Mouse (Mus musculus): ENCODE measurements around the gene Nid1. TPM values are rescaled to one million over a fixed set of nuclear protein-coding genes. Genes with fewer than 3 reads are reported as not detected.
"Not testable (repeated sequence)": the region's sequence is repeated elsewhere in the genome, so short reads cannot be mapped to it uniquely, and the experiment has no call there.

Gene Nid1
- polyA plus RNA-seq, 1 experiment from 2014 or later, result 112 TPM

GRCm38 (mm10) chr13:13449981-13450380 lies 12.6 kb downstream of the Nid1 start:
- H3K27me3 ChIP-seq (ENCODE audit: control insufficient read depth, insufficient read depth, low read length); H3K4me3 ChIP-seq (replicated peaks; ENCODE audit: low read length); ATAC-seq (ENCODE audit: insufficient read depth, low FRiP score); H3K27ac ChIP-seq (ENCODE audit: low read length); H3K4me1 ChIP-seq (ENCODE audit: control insufficient read depth, insufficient read depth, low read length); H3K9ac ChIP-seq (ENCODE audit: low read length); H3K4me2 ChIP-seq (ENCODE audit: low read depth, low read length); H3K9me3 ChIP-seq (replicated peaks; ENCODE audit: control insufficient read depth, low read length); H3K36me3 ChIP-seq (ENCODE audit: control insufficient read depth, insufficient read depth, low read length): not testable (repeated sequence)
- WGBS, result 74% methylated on average over 12 of the region's 12 CpGs

- H3K4me3 ChIP-seq (replicated peaks; ENCODE audit: low read length); H3K9me3 ChIP-seq (replicated peaks; ENCODE audit: control insufficient read depth, low read length); H3K9ac ChIP-seq (ENCODE audit: low read length); H3K27me3 ChIP-seq (ENCODE audit: control insufficient read depth, insufficient read depth, low read length); H3K4me2 ChIP-seq (ENCODE audit: low read depth, low read length); ATAC-seq (ENCODE audit: insufficient read depth, low FRiP score); H3K4me1 ChIP-seq (ENCODE audit: control insufficient read depth, insufficient read depth, low read length); H3K36me3 ChIP-seq (ENCODE audit: control insufficient read depth, insufficient read depth, low read length); H3K27ac ChIP-seq (ENCODE audit: low read length): not testable (repeated sequence)
- WGBS, result 68% methylated on average over 1 of the region's 1 CpGs
Measured at GRCm38 (mm10) chr13:13450931-13451330, 13.6 kb downstream of the Nid1 start.

DNA sequence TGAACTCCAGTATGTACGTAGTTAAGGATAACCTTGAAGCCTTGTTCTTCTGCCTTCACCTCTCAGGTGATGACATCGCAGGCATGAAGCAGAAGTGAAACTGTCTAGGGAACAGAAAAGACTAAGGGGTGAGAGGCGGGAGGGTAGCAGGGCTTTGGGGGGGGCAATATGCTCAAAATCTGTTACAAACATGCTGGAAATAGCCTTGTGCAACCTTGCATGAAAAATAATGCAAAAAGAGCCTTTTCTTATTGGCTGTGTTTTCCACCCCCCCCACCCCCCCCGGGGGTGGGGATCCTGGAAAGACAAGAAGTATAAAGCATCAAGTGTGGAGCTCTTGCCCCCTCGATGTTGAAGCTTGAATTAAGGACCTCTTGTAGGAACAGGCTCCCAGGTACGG lies 16.0 kb downstream of the Nid1 start:
- 90% methylated on average over 6 of the region's 6 CpGs for WGBS
- ATAC-seq (ENCODE audit: insufficient read depth, low FRiP score), result not testable (repeated sequence)

DNA sequence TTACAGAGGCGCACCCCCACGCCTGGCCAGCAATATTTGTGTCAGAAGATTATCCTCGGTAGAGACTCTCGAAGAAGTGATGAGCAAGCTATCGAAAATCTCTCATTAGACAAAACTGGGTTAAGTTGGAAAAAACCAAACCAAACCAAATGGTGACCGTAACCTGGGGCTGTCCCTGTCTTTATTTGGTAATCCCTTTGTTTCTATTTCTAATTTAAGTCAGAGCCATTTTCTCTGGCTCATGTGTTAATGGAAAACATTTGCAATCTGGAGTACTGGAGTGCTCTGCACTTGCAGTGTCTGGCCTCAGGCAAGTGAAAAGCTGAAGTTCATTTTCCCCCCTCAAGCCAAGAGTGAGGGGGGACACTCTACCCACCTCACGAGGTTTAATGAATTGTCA lies 16.9 kb downstream of the Nid1 start:
- H3K9me3 ChIP-seq (replicated peaks; ENCODE audit: control insufficient read depth, low read length); H3K36me3 ChIP-seq (ENCODE audit: control insufficient read depth, insufficient read depth, low read length); H3K4me1 ChIP-seq (ENCODE audit: control insufficient read depth, insufficient read depth, low read length); H3K27ac ChIP-seq (ENCODE audit: low read length); H3K9ac ChIP-seq (ENCODE audit: low read length); H3K4me2 ChIP-seq (ENCODE audit: low read depth, low read length); ATAC-seq (ENCODE audit: insufficient read depth, low FRiP score); H3K27me3 ChIP-seq (ENCODE audit: control insufficient read depth, insufficient read depth, low read length); H3K4me3 ChIP-seq (replicated peaks; ENCODE audit: low read length): not testable (repeated sequence)
- WGBS, result 87% methylated on average over 7 of the region's 7 CpGs

More for the DNA sequence above, 16.0 kb downstream of the Nid1 start:
- H3K27ac ChIP-seq (ENCODE audit: low read length); H3K4me1 ChIP-seq (ENCODE audit: control insufficient read depth, insufficient read depth, low read length); H3K9me3 ChIP-seq (replicated peaks; ENCODE audit: control insufficient read depth, low read length); H3K27me3 ChIP-seq (ENCODE audit: control insufficient read depth, insufficient read depth, low read length); H3K9ac ChIP-seq (ENCODE audit: low read length); H3K4me3 ChIP-seq (replicated peaks; ENCODE audit: low read length); H3K36me3 ChIP-seq (ENCODE audit: control insufficient read depth, insufficient read depth, low read length); H3K4me2 ChIP-seq (ENCODE audit: low read depth, low read length): not testable (repeated sequence)

GRCm38 (mm10) chr13:13455632-13456492 lies 18.5 kb downstream of the Nid1 start:
- not testable (repeated sequence) for H3K27ac ChIP-seq (ENCODE audit: low read length)

GRCm38 (mm10) chr13:13458138-13458737 lies 20.9 kb downstream of the Nid1 start:
- H3K9me3 ChIP-seq (replicated peaks; ENCODE audit: control insufficient read depth, low read length), result no peaks in the 10 kb centered on the region
- H3K36me3 ChIP-seq (ENCODE audit: control insufficient read depth, insufficient read depth, low read length), result no peaks in the 10 kb centered on the region
- no peak overlapping the region for H3K4me2 ChIP-seq (ENCODE audit: low read depth, low read length)
- H3K9ac ChIP-seq (ENCODE audit: low read length), result no peak overlapping the region
- no peak overlapping the region for H3K27ac ChIP-seq (ENCODE audit: low read length)
- no peaks in the 10 kb centered on the region for H3K27me3 ChIP-seq (ENCODE audit: control insufficient read depth, insufficient read depth, low read length)
- no peak for ATAC-seq (ENCODE audit: insufficient read depth, low FRiP score)
- H3K4me3 ChIP-seq (replicated peaks; ENCODE audit: low read length), result no peak overlapping the region
- H3K4me1 ChIP-seq (ENCODE audit: control insufficient read depth, insufficient read depth, low read length), result peaks cover 8% of the 10 kb centered on the region
- WGBS, result 67% methylated on average over 4 of the region's 4 CpGs

More at GRCm38 (mm10) chr13:13455632-13456492, 18.5 kb downstream of the Nid1 start:
- H3K4me2 ChIP-seq (ENCODE audit: low read depth, low read length); H3K4me3 ChIP-seq (replicated peaks; ENCODE audit: low read length); H3K4me1 ChIP-seq (ENCODE audit: control insufficient read depth, insufficient read depth, low read length); H3K36me3 ChIP-seq (ENCODE audit: control insufficient read depth, insufficient read depth, low read length); H3K27me3 ChIP-seq (ENCODE audit: control insufficient read depth, insufficient read depth, low read length); ATAC-seq (ENCODE audit: insufficient read depth, low FRiP score); H3K9me3 ChIP-seq (replicated peaks; ENCODE audit: control insufficient read depth, low read length); H3K9ac ChIP-seq (ENCODE audit: low read length): not testable (repeated sequence)
- 27% methylated on average over 8 of the region's 9 CpGs for WGBS

- no peak for ATAC-seq (ENCODE audit: insufficient read depth, low FRiP score)
- Histone ChIP-seq H3K27ac (ENCODE audit: low read length) (no peak overlapping the region), H3K9ac (ENCODE audit: low read length) (no peak overlapping the region), H3K27me3 (ENCODE audit: control insufficient read depth, insufficient read depth, low read length) (no peaks in the 10 kb centered on the region), H3K9me3 (replicated peaks; ENCODE audit: control insufficient read depth, low read length) (no peaks in the 10 kb centered on the region), H3K4me1 (ENCODE audit: control insufficient read depth, insufficient read depth, low read length) (peaks cover 8% of the 10 kb centered on the region), H3K36me3 (ENCODE audit: control insufficient read depth, insufficient read depth, low read length) (no peaks in the 10 kb centered on the region), H3K4me2 (ENCODE audit: low read depth, low read length) (no peak overlapping the region), H3K4me3 (replicated peaks; ENCODE audit: low read length) (no peak overlapping the region)
- 83% methylated on average over 2 of the region's 2 CpGs for WGBS
Measured at GRCm38 (mm10) chr13:13460521-13461138, 23.3 kb downstream of the Nid1 start.

DNA sequence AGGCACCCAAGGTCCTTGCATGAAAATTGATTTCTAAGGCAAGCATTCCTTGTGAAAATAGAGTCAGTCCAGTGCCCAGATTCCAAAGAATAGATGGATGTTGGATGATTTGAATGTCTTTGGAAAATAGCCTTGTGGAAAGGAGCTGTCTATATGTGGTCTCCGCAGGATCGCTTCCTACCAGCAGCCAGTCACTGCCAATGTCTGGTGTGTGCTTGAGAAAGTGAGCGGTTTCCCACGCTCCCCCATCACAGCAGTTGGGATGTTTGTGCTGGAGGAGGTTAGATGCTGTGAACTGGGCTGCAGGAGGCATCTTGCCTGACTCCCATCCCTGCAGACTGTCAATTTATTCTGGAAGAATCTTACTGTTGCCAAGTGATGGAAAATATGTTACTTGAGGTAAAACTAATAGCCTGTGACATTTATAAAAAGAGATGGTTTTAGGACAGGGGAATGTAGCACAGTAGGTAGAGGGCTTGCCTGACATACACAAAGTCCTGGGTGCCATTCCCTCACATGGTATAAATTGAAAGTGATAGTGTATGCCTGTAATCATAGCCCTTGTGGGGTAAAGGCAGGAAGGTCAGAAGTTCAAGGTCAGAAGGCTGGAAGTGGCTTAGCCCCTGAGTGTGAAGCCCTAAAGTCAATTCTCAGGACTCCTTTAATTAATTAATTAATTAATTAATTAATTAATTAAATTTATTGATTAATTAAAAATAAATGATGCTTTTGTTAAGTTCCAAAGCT lies 24.3 kb downstream of the Nid1 start:
- H3K9ac ChIP-seq (ENCODE audit: low read length), result no peak overlapping the region
- peaks cover 8% of the 10 kb centered on the region for H3K4me1 ChIP-seq (ENCODE audit: control insufficient read depth, insufficient read depth, low read length)
- no peaks in the 10 kb centered on the region for H3K27me3 ChIP-seq (ENCODE audit: control insufficient read depth, insufficient read depth, low read length)
- H3K4me3 ChIP-seq (replicated peaks; ENCODE audit: low read length), result no peak overlapping the region
- no peaks in the 10 kb centered on the region for H3K36me3 ChIP-seq (ENCODE audit: control insufficient read depth, insufficient read depth, low read length)
- H3K4me2 ChIP-seq (ENCODE audit: low read depth, low read length), result no peak overlapping the region
- no peaks in the 10 kb centered on the region for H3K9me3 ChIP-seq (replicated peaks; ENCODE audit: control insufficient read depth, low read length)
- no peak for ATAC-seq (ENCODE audit: insufficient read depth, low FRiP score)
- WGBS, result 86% methylated on average over 4 of the region's 4 CpGs
- H3K27ac ChIP-seq (ENCODE audit: low read length), result no peak overlapping the region
